ENCODE assay signal across 28 mouse cellular contexts in genomic region chr12:52034956-52035355, GRCm38 (mm10). TPM values are rescaled to one million over a fixed set of nuclear protein-coding genes. Genes with fewer than 3 reads are reported as not detected.
DNase-seq lines count a peak whose midpoint lies in the region.
"Had no signal": no experiment of that assay in that cellular context is flagged by ENCODE, and none has a peak within 500 bp of the region (broad histone marks: within the 10 kb centered on the region; RNA-seq: fewer than 3 reads in every experiment).

No protein-coding gene starts in this region.

- H3K4me1 ChIP-seq in midbrain, embryonic 10.5 days = peaks cover 9% of the 10 kb centered on the region
- H3K4me1 ChIP-seq: embryonic facial prominence, embryonic 13.5 days; embryonic facial prominence, embryonic 15.5 days; forebrain, embryonic 12.5 days had no signal

- 98% methylated on average over 3 of the region's 3 CpGs for WGBS in midbrain, embryonic 10.5 days

- H3K9me3 ChIP-seq in midbrain, embryonic 10.5 days (replicated peaks) = no peaks in the 10 kb centered on the region
- H3K9me3 ChIP-seq: embryonic facial prominence, embryonic 13.5 days; embryonic facial prominence, embryonic 15.5 days; forebrain, embryonic 10.5 days; forebrain, embryonic 12.5 days; G1E had no signal

- peak; percentile 29 for DNase-seq in CD4-positive, CD25-positive, alpha-beta regulatory T cell, adult 2 months (ENCODE audit: low read depth, low spot score)
- peak; percentile 23 for DNase-seq in induced T-regulatory cell, adult 2 months (ENCODE audit: low read depth)
- no peak for DNase-seq in ovary, postnatal 36 days (ENCODE audit: low spot score)
- DNase-seq in midbrain, embryonic 10.5 days (ENCODE audit: low spot score) = no peak
- DNase-seq in cerebellum, postnatal 25 days = no peak
- DNase-seq: adrenal gland, adult 8-10 months; adrenal gland, postnatal 14 days; adrenal gland, postnatal 36 days; cerebellum, adult 11-12 months; cerebellum, adult 2 months; cerebellum, adult 9-10 months; cerebellum, postnatal 10 days; cerebellum, postnatal 36 days; embryo, embryonic 11 days had no signal

- H3K27me3 ChIP-seq in midbrain, embryonic 10.5 days (ENCODE audit: low read depth, poor library complexity, severe bottlenecking) = no peaks in the 10 kb centered on the region
- H3K27me3 ChIP-seq: CH12.LX; embryonic facial prominence, embryonic 13.5 days; embryonic facial prominence, embryonic 15.5 days; forebrain, embryonic 12.5 days; Patski had no signal

- H3K4me3 ChIP-seq in midbrain, embryonic 10.5 days = no peak overlapping the region
- H3K4me3 ChIP-seq: embryonic facial prominence, embryonic 13.5 days; embryonic facial prominence, embryonic 15.5 days; erythroblast, embryonic 14.5 days; forebrain, embryonic 10.5 days; forebrain, embryonic 12.5 days had no signal

- H3K27ac ChIP-seq in midbrain, embryonic 10.5 days (replicated peaks) = no peak overlapping the region
- H3K27ac ChIP-seq: embryonic facial prominence, embryonic 13.5 days; embryonic facial prominence, embryonic 15.5 days; forebrain, embryonic 10.5 days; forebrain, embryonic 12.5 days had no signal

- no peaks in the 10 kb centered on the region for H3K36me3 ChIP-seq in midbrain, embryonic 10.5 days
- H3K36me3 ChIP-seq: embryonic facial prominence, embryonic 13.5 days; embryonic facial prominence, embryonic 15.5 days; forebrain, embryonic 10.5 days; forebrain, embryonic 12.5 days; G1E had no signal

RNA-seq across cellular contexts. Expression of gene Gpr33, which starts 7.1 kb away (rescaled TPM):
- polyA plus RNA-seq in midbrain, embryonic 10.5 days (2016; fragmentation: Nextera tagmentation; extraction: Ambion mirVana) = not detected in 2 replicates
- polyA plus RNA-seq: activated CD4-positive, CD25-positive, alpha-beta regulatory T cell, adult 4 months; C2C12; cerebellum, adult 2 months; embryonic facial prominence, embryonic 11.5 days; embryonic facial prominence, embryonic 13.5 days; embryonic facial prominence, embryonic 15.5 days; erythroblast, embryonic 14.5 days; forebrain, embryonic 10.5 days; forebrain, embryonic 12.5 days; forebrain, embryonic 14.5 days; forebrain, embryonic 16.5 days; frontal cortex, adult 2 months; G1E; Patski had no signal

RNA-seq across cellular contexts. Expression of gene Dtd2, which starts 28.7 kb away (rescaled TPM):
- 30.5 and 31.8 TPM in 2 replicates for polyA plus RNA-seq in midbrain, embryonic 10.5 days (2016; fragmentation: Nextera tagmentation; extraction: Ambion mirVana)

Comparison
In these comparisons a context has a peak if more than half of its experiments do, and no peak if none do; other contexts are left out.
1. DNase-seq: peak in CD4-positive, CD25-positive, alpha-beta regulatory T cell, adult 2 months (single experiment) and induced T-regulatory cell, adult 2 months (single experiment); none in ovary, postnatal 36 days (single experiment), midbrain, embryonic 10.5 days (single experiment) and cerebellum, postnatal 25 days (0 of 2).